Mouse (Mus musculus): ENCODE measurements at regions not wholly inside any gene's neighbourhood (a gene's known extent, or its start where the extent isn't known, plus 50 kb on each side); places are given as distances from the start of the nearest gene placed in this dataset.
"Not testable (repeated sequence)": the region's sequence is repeated elsewhere in the genome, so short reads cannot be mapped to it uniquely, and the experiment has no call there.

GRCm38 (mm10) chr14:53334451-53334850 is 838.9 kb upstream of the Olfr1507 start:
- H3K27ac ChIP-seq (ENCODE audit: low read depth, low read length); H3K27me3 ChIP-seq (replicated peaks; ENCODE audit: control insufficient read depth, insufficient read depth, low read length); H3K4me2 ChIP-seq (replicated peaks; ENCODE audit: low read depth); H3K9me3 ChIP-seq (ENCODE audit: control insufficient read depth); H3K4me3 ChIP-seq (ENCODE audit: low read depth, low read length); H3K9ac ChIP-seq (ENCODE audit: low read depth, low read length); ATAC-seq; H3K36me3 ChIP-seq (ENCODE audit: control insufficient read depth, insufficient read depth); H3K4me1 ChIP-seq (replicated peaks; ENCODE audit: control insufficient read depth, insufficient read depth, low read length): not testable (repeated sequence)
- no CpG with 5 or more reads among the region's 4 CpGs for WGBS

GRCm38 (mm10) chr14:53331153-53331552 is 835.6 kb upstream of the Olfr1507 start:
- not testable (repeated sequence) for H3K9ac ChIP-seq (ENCODE audit: low read depth, low read length); ATAC-seq; H3K36me3 ChIP-seq (ENCODE audit: control insufficient read depth, insufficient read depth)

GRCm38 (mm10) chr14:53324367-53324766 is 828.8 kb upstream of the Olfr1507 start:
- not testable (repeated sequence) for ATAC-seq; H3K27ac ChIP-seq (ENCODE audit: low read depth, low read length); H3K27me3 ChIP-seq (replicated peaks; ENCODE audit: control insufficient read depth, insufficient read depth, low read length)

More at GRCm38 (mm10) chr14:53331153-53331552, 835.6 kb upstream of the Olfr1507 start:
- not testable (repeated sequence) for H3K27me3 ChIP-seq (replicated peaks; ENCODE audit: control insufficient read depth, insufficient read depth, low read length); H3K27ac ChIP-seq (ENCODE audit: low read depth, low read length); H3K4me3 ChIP-seq (ENCODE audit: low read depth, low read length); H3K9me3 ChIP-seq (ENCODE audit: control insufficient read depth); H3K4me1 ChIP-seq (replicated peaks; ENCODE audit: control insufficient read depth, insufficient read depth, low read length); H3K4me2 ChIP-seq (replicated peaks; ENCODE audit: low read depth)

GRCm38 (mm10) chr14:53318512-53319309 is 823.2 kb upstream of the Olfr1507 start:
- not testable (repeated sequence) for H3K36me3 ChIP-seq (ENCODE audit: control insufficient read depth, insufficient read depth); ATAC-seq; H3K4me3 ChIP-seq (ENCODE audit: low read depth, low read length); H3K9me3 ChIP-seq (ENCODE audit: control insufficient read depth); H3K27me3 ChIP-seq (replicated peaks; ENCODE audit: control insufficient read depth, insufficient read depth, low read length); H3K4me1 ChIP-seq (replicated peaks; ENCODE audit: control insufficient read depth, insufficient read depth, low read length); H3K9ac ChIP-seq (ENCODE audit: low read depth, low read length); H3K4me2 ChIP-seq (replicated peaks; ENCODE audit: low read depth); H3K27ac ChIP-seq (ENCODE audit: low read depth, low read length)
- no CpG with 5 or more reads among the region's 9 CpGs for WGBS

More at GRCm38 (mm10) chr14:53324367-53324766, 828.8 kb upstream of the Olfr1507 start:
- WGBS = no CpG with 5 or more reads among the region's 7 CpGs
- H3K4me2 ChIP-seq (replicated peaks; ENCODE audit: low read depth); H3K36me3 ChIP-seq (ENCODE audit: control insufficient read depth, insufficient read depth); H3K4me3 ChIP-seq (ENCODE audit: low read depth, low read length); H3K9me3 ChIP-seq (ENCODE audit: control insufficient read depth); H3K9ac ChIP-seq (ENCODE audit: low read depth, low read length); H3K4me1 ChIP-seq (replicated peaks; ENCODE audit: control insufficient read depth, insufficient read depth, low read length): not testable (repeated sequence)

- ATAC-seq; H3K4me1 ChIP-seq (replicated peaks; ENCODE audit: control insufficient read depth, insufficient read depth, low read length); H3K27ac ChIP-seq (ENCODE audit: low read depth, low read length); H3K36me3 ChIP-seq (ENCODE audit: control insufficient read depth, insufficient read depth); H3K4me2 ChIP-seq (replicated peaks; ENCODE audit: low read depth); H3K4me3 ChIP-seq (ENCODE audit: low read depth, low read length); H3K27me3 ChIP-seq (replicated peaks; ENCODE audit: control insufficient read depth, insufficient read depth, low read length); H3K9me3 ChIP-seq (ENCODE audit: control insufficient read depth); H3K9ac ChIP-seq (ENCODE audit: low read depth, low read length): not testable (repeated sequence)
- WGBS = 33% methylated on average over 1 of the region's 1 CpGs
Measured at GRCm38 (mm10) chr14:53312490-53312889, 816.9 kb upstream of the Olfr1507 start.

GRCm38 (mm10) chr14:53303179-53303578 is 807.6 kb upstream of the Olfr1507 start:
- ATAC-seq = not testable (repeated sequence)

GRCm38 (mm10) chr14:53302491-53302829 is 806.9 kb upstream of the Olfr1507 start:
- not testable (repeated sequence) for H3K9ac ChIP-seq (ENCODE audit: low read depth, low read length); H3K27ac ChIP-seq (ENCODE audit: low read depth, low read length); H3K36me3 ChIP-seq (ENCODE audit: control insufficient read depth, insufficient read depth); H3K27me3 ChIP-seq (replicated peaks; ENCODE audit: control insufficient read depth, insufficient read depth, low read length); H3K4me3 ChIP-seq (ENCODE audit: low read depth, low read length); H3K4me2 ChIP-seq (replicated peaks; ENCODE audit: low read depth); ATAC-seq; H3K4me1 ChIP-seq (replicated peaks; ENCODE audit: control insufficient read depth, insufficient read depth, low read length); H3K9me3 ChIP-seq (ENCODE audit: control insufficient read depth)
- WGBS = no CpG with 5 or more reads among the region's 3 CpGs

More at GRCm38 (mm10) chr14:53303179-53303578, 807.6 kb upstream of the Olfr1507 start:
- not testable (repeated sequence) for H3K4me2 ChIP-seq (replicated peaks; ENCODE audit: low read depth); H3K4me3 ChIP-seq (ENCODE audit: low read depth, low read length); H3K27ac ChIP-seq (ENCODE audit: low read depth, low read length); H3K27me3 ChIP-seq (replicated peaks; ENCODE audit: control insufficient read depth, insufficient read depth, low read length); H3K9me3 ChIP-seq (ENCODE audit: control insufficient read depth); H3K4me1 ChIP-seq (replicated peaks; ENCODE audit: control insufficient read depth, insufficient read depth, low read length); H3K36me3 ChIP-seq (ENCODE audit: control insufficient read depth, insufficient read depth); H3K9ac ChIP-seq (ENCODE audit: low read depth, low read length)
- WGBS = no CpG with 5 or more reads among the region's 3 CpGs

- no CpG with 5 or more reads among the region's 11 CpGs for WGBS
Measured at GRCm38 (mm10) chr14:53301722-53302490, 806.4 kb upstream of the Olfr1507 start.

GRCm38 (mm10) chr14:53301110-53301509 is 805.6 kb upstream of the Olfr1507 start:
- not testable (repeated sequence) for ATAC-seq
- WGBS = 65% methylated on average over 1 of the region's 1 CpGs

More at GRCm38 (mm10) chr14:53301722-53302490, 806.4 kb upstream of the Olfr1507 start:
- not testable (repeated sequence) for H3K27me3 ChIP-seq (replicated peaks; ENCODE audit: control insufficient read depth, insufficient read depth, low read length); ATAC-seq; H3K9me3 ChIP-seq (ENCODE audit: control insufficient read depth); H3K9ac ChIP-seq (ENCODE audit: low read depth, low read length); H3K36me3 ChIP-seq (ENCODE audit: control insufficient read depth, insufficient read depth); H3K4me3 ChIP-seq (ENCODE audit: low read depth, low read length); H3K4me1 ChIP-seq (replicated peaks; ENCODE audit: control insufficient read depth, insufficient read depth, low read length); H3K4me2 ChIP-seq (replicated peaks; ENCODE audit: low read depth); H3K27ac ChIP-seq (ENCODE audit: low read depth, low read length)

More at GRCm38 (mm10) chr14:53301110-53301509, 805.6 kb upstream of the Olfr1507 start:
- not testable (repeated sequence) for H3K4me2 ChIP-seq (replicated peaks; ENCODE audit: low read depth); H3K9me3 ChIP-seq (ENCODE audit: control insufficient read depth); H3K9ac ChIP-seq (ENCODE audit: low read depth, low read length); H3K36me3 ChIP-seq (ENCODE audit: control insufficient read depth, insufficient read depth); H3K4me1 ChIP-seq (replicated peaks; ENCODE audit: control insufficient read depth, insufficient read depth, low read length); H3K27ac ChIP-seq (ENCODE audit: low read depth, low read length); H3K4me3 ChIP-seq (ENCODE audit: low read depth, low read length); H3K27me3 ChIP-seq (replicated peaks; ENCODE audit: control insufficient read depth, insufficient read depth, low read length)
